Mouse (Mus musculus) embryonic fibroblast, embryonic 13.5 days (primary cell): Measurements from ENCODE around the gene Rapgef1.

Experiments used
- CTCF ChIP-seq: IDR thresholded peaks from 2 replicates; pipeline ENCODE4 v1.5.1; 2011; ENCODE audit warnings: mild to moderate bottlenecking, control low read depth, low read length, moderate library complexity, borderline replicate concordance; ENCODE audit not compliant: insufficient read depth
- POLR2A ChIP-seq: IDR thresholded peaks from 2 replicates; pipeline ENCODE4 v1.6.1; 2011; ENCODE audit warnings: low read depth, mild to moderate bottlenecking, control low read depth, low read length, moderate library complexity

GRCm38 (mm10) chr2:29773323-29773722, 153.8 kb downstream of the Rapgef1 start:
- no peak for TF ChIP-seq CTCF
- TF ChIP-seq POLR2A = no peak
